Mouse (Mus musculus) activated CD4-positive, CD25-positive, alpha-beta regulatory T cell, adult 9 weeks (primary cell): ENCODE data around the gene Syn3. TPM values are rescaled to one million over a fixed set of nuclear protein-coding genes. Genes with fewer than 3 reads are reported as not detected.

Experiments
- polyA plus RNA-seq: library from polyadenylated mRNA; unstranded; fragments of 100-300 nt; shearing (Covaris generic); gene quantifications from one replicate; pipeline ENCODE4 v1.2.1, GENCODE M21; 2017

Syn3 gene
- polyA plus RNA-seq = 0.12 TPM

GRCm38 (mm10) chr10:86498673-86499391 is at the start of gene Syn3:
Gene Syn3 (minus strand): TSS chr10:86498896.

GRCm38 (mm10) chr10:86300293-86301116 is 198.2 kb downstream of the Syn3 start, which contains the start of gene Timp3:
Gene Timp3 (plus strand): TSS chr10:86300372.

GRCm38 (mm10) chr10:86021749-86022473 is 476.8 kb downstream of the Syn3 start, which contains the start of gene Fbxo7:
Gene Fbxo7 (plus strand): TSS chr10:86021972.

GRCm38 (mm10) chr10:86011781-86012180 is 486.9 kb downstream of the Syn3 start, which contains the start of gene Bpifc:
Gene Bpifc (minus strand): TSS chr10:86011895.

Other genes with a start within 250 kb of the Syn3 start
- 0.53 TPM for gene Timp3, start 198.5 kb downstream of the Syn3 start, polyA plus RNA-seq
- 406 TPM for gene Hsp90b1, start 206.6 kb upstream of the Syn3 start, polyA plus RNA-seq
- 0.87 TPM for gene Ttc41, start 206.9 kb upstream of the Syn3 start, polyA plus RNA-seq